Mouse (Mus musculus): Measurements from ENCODE around the gene Olfr104-ps. TPM values are rescaled to one million over a fixed set of nuclear protein-coding genes. Genes with fewer than 3 reads are reported as not detected.

Olfr104-ps gene
- polyA plus RNA-seq, 2 experiments = not detected

- WGBS = 78% methylated on average over 1 of the region's 1 CpGs
- DNase-seq (ENCODE audit: low spot score) = no peak
- H3K27ac ChIP-seq (replicated peaks; ENCODE audit: low read depth, low read length) = no peak within 1 kb of the TSS
- ATAC-seq (ENCODE audit: low FRiP score, low read depth) = no peak
- H3K27me3 ChIP-seq (ENCODE audit: control insufficient read depth, insufficient read depth, low read length) = no peaks in the 10 kb centered on the region
- no peaks in the 10 kb centered on the region for H3K9me3 ChIP-seq (ENCODE audit: control insufficient read depth, low read length)
- H3K4me2 ChIP-seq (replicated peaks; ENCODE audit: low read depth, low read length, severe bottlenecking) = no peak within 1 kb of the TSS
- TF ChIP-seq POLR2A (IDR thresholded peaks at IDR 0.05; ENCODE audit: borderline replicate concordance, extremely low read depth, insufficient read depth, insufficient read length) = no peak
- no peaks in the 10 kb centered on the region for H3K4me1 ChIP-seq (ENCODE audit: control insufficient read depth, insufficient read depth, low read length)
- no peaks in the 10 kb centered on the region for H3K36me3 ChIP-seq (ENCODE audit: control insufficient read depth, insufficient read depth, low read length)
- no peak within 1 kb of the TSS for H3K9ac ChIP-seq (ENCODE audit: low read depth, low read length, severe bottlenecking)
- no peak within 1 kb of the TSS for H3K4me3 ChIP-seq (replicated peaks; ENCODE audit: low read length)
Observed at GRCm38 (mm10) chr17:37390093-37390492, 30.7 kb downstream of the Olfr104-ps start, which contains the start of gene Olfr106-ps. Gene Olfr106-ps, plus strand, starts transcription at chr17:37390393.

DNA sequence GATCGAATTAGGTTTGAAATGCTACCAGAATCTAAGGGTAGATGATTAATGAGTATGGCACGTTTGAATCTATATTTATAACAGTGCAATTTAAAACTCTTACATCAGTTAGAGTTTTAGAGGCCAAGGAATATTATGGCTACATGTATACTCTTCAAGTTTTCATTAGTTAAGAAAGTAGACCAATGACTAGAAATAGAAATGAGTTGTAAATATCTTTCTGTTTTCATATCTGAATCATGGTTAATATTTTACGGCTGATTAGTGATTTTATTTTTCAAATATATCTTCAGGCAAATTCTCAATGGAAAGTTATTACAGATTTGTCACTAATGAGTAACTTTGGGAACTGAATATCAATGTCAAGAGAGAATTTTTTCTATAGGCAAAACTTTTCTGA, 39.5 kb downstream of the Olfr104-ps start, which contains the start of gene Olfr107:
Olfr107 (plus strand) TSS at position 301 of the 400 bp plus-strand sequence.
- DNase-seq (ENCODE audit: low spot score) = no peak
- Histone ChIP-seq H3K4me2 (replicated peaks; ENCODE audit: low read depth, low read length, severe bottlenecking) (no peak within 1 kb of the TSS), H3K4me1 (ENCODE audit: control insufficient read depth, insufficient read depth, low read length) (no peaks in the 10 kb centered on the region), H3K4me3 (replicated peaks; ENCODE audit: low read length) (no peak within 1 kb of the TSS), H3K9ac (ENCODE audit: low read depth, low read length, severe bottlenecking) (no peak within 1 kb of the TSS), H3K9me3 (ENCODE audit: control insufficient read depth, low read length) (no peaks in the 10 kb centered on the region), H3K27me3 (ENCODE audit: control insufficient read depth, insufficient read depth, low read length) (no peaks in the 10 kb centered on the region), H3K27ac (replicated peaks; ENCODE audit: low read depth, low read length) (no peak within 1 kb of the TSS), H3K36me3 (ENCODE audit: control insufficient read depth, insufficient read depth, low read length) (no peaks in the 10 kb centered on the region)
- no peak for ATAC-seq (ENCODE audit: low FRiP score, low read depth)
- no peak for TF ChIP-seq POLR2A (IDR thresholded peaks at IDR 0.05; ENCODE audit: borderline replicate concordance, extremely low read depth, insufficient read depth, insufficient read length)
- WGBS = 81% methylated on average over 3 of the region's 3 CpGs

DNA sequence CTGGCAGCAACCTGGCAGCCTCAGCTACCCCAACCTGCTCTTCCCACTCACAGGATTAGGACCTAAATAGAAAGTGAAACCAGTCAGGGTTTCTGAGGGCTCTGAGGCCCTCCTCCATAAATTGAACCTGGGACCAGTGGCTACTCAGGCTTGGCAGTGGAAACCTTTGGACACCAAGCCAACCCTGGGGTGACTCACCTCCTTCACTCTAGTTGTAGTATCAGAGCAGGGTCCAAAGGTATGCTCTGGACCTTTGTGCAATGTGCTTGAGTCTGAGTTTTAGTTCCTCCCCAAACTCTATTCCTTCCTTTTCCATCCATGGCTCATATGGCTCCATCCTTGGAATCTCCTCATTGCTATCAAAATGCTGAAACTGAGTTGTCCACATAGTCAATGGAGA, 54.0 kb downstream of the Olfr104-ps start:
- no peak for TF ChIP-seq POLR2A (IDR thresholded peaks at IDR 0.05; ENCODE audit: borderline replicate concordance, extremely low read depth, insufficient read depth, insufficient read length)
- no peaks in the 10 kb centered on the region for H3K4me1 ChIP-seq (ENCODE audit: control insufficient read depth, insufficient read depth, low read length)
- no peaks in the 10 kb centered on the region for H3K9me3 ChIP-seq (ENCODE audit: control insufficient read depth, low read length)
- no peak for ATAC-seq (ENCODE audit: low FRiP score, low read depth)
- no peaks in the 10 kb centered on the region for H3K36me3 ChIP-seq (ENCODE audit: control insufficient read depth, insufficient read depth, low read length)
- H3K4me2 ChIP-seq (replicated peaks; ENCODE audit: low read depth, low read length, severe bottlenecking) = no peak overlapping the region
- H3K9ac ChIP-seq (ENCODE audit: low read depth, low read length, severe bottlenecking) = no peak overlapping the region
- DNase-seq (ENCODE audit: low spot score) = no peak
- H3K4me3 ChIP-seq (replicated peaks; ENCODE audit: low read length) = no peak overlapping the region
- H3K27ac ChIP-seq (replicated peaks; ENCODE audit: low read depth, low read length) = no peak overlapping the region
- no peaks in the 10 kb centered on the region for H3K27me3 ChIP-seq (ENCODE audit: control insufficient read depth, insufficient read depth, low read length)

Other genes starting within 250 kb of the Olfr104-ps start
- gene Olfr92, start 239.5 kb upstream of the Olfr104-ps start, polyA plus RNA-seq (2012; rRNA removed) = not detected in 2 replicates
- not detected in 2 replicates for gene Olfr92, start 239.5 kb upstream of the Olfr104-ps start, polyA plus RNA-seq (2014; fragmentation: Nextera tagmentation; extraction: Ambion mirVana)
- not detected in 2 replicates for gene Olfr93, start 198.1 kb upstream of the Olfr104-ps start, polyA plus RNA-seq (2012; rRNA removed)
- not detected in 2 replicates for gene Olfr93, start 198.1 kb upstream of the Olfr104-ps start, polyA plus RNA-seq (2014; fragmentation: Nextera tagmentation; extraction: Ambion mirVana)
- gene Ubd, start 165.7 kb upstream of the Olfr104-ps start, polyA plus RNA-seq (2012; rRNA removed) = not detected in 2 replicates
- gene Ubd, start 165.7 kb upstream of the Olfr104-ps start, polyA plus RNA-seq (2014; fragmentation: Nextera tagmentation; extraction: Ambion mirVana) = not detected in 2 replicates
- not detected in 2 replicates for gene Olfr94, start 158.6 kb upstream of the Olfr104-ps start, polyA plus RNA-seq (2012; rRNA removed)
- gene Olfr94, start 158.6 kb upstream of the Olfr104-ps start, polyA plus RNA-seq (2014; fragmentation: Nextera tagmentation; extraction: Ambion mirVana) = not detected in 2 replicates
- not detected in 2 replicates for gene Olfr95, start 146.5 kb upstream of the Olfr104-ps start, polyA plus RNA-seq (2012; rRNA removed)
- not detected in 2 replicates for gene Olfr95, start 146.5 kb upstream of the Olfr104-ps start, polyA plus RNA-seq (2014; fragmentation: Nextera tagmentation; extraction: Ambion mirVana)
- gene Olfr96, start 139.4 kb upstream of the Olfr104-ps start, polyA plus RNA-seq (2012; rRNA removed) = not detected in 2 replicates
- not detected in 2 replicates for gene Olfr96, start 139.4 kb upstream of the Olfr104-ps start, polyA plus RNA-seq (2014; fragmentation: Nextera tagmentation; extraction: Ambion mirVana)
- gene Olfr97, start 122.3 kb upstream of the Olfr104-ps start, polyA plus RNA-seq (2012; rRNA removed) = not detected in 2 replicates
- not detected in 2 replicates for gene Olfr97, start 122.3 kb upstream of the Olfr104-ps start, polyA plus RNA-seq (2014; fragmentation: Nextera tagmentation; extraction: Ambion mirVana)
- gene Olfr98, start 95.8 kb upstream of the Olfr104-ps start, polyA plus RNA-seq (2012; rRNA removed) = not detected in 2 replicates
- gene Olfr98, start 95.8 kb upstream of the Olfr104-ps start, polyA plus RNA-seq (2014; fragmentation: Nextera tagmentation; extraction: Ambion mirVana) = not detected in 2 replicates
- gene H2-M3, start 89.4 kb upstream of the Olfr104-ps start, polyA plus RNA-seq (2012; rRNA removed) = 1.00 and 1.4 TPM in 2 replicates
- gene H2-M3, start 89.4 kb upstream of the Olfr104-ps start, polyA plus RNA-seq (2014; fragmentation: Nextera tagmentation; extraction: Ambion mirVana) = 1.3 and 2.6 TPM in 2 replicates
- gene Olfr99, start 76.1 kb upstream of the Olfr104-ps start, polyA plus RNA-seq (2012; rRNA removed) = not detected in 2 replicates
- not detected in 2 replicates for gene Olfr99, start 76.1 kb upstream of the Olfr104-ps start, polyA plus RNA-seq (2014; fragmentation: Nextera tagmentation; extraction: Ambion mirVana)
- not detected in 2 replicates for gene Olfr101, start 55.3 kb upstream of the Olfr104-ps start, polyA plus RNA-seq (2012; rRNA removed)
- not detected in 2 replicates for gene Olfr101, start 55.3 kb upstream of the Olfr104-ps start, polyA plus RNA-seq (2014; fragmentation: Nextera tagmentation; extraction: Ambion mirVana)
- not detected in 2 replicates for gene Olfr102, start 42.5 kb upstream of the Olfr104-ps start, polyA plus RNA-seq (2012; rRNA removed)
- gene Olfr102, start 42.5 kb upstream of the Olfr104-ps start, polyA plus RNA-seq (2014; fragmentation: Nextera tagmentation; extraction: Ambion mirVana) = not detected in 2 replicates
- gene Olfr103, start 19.9 kb upstream of the Olfr104-ps start, polyA plus RNA-seq (2012; rRNA removed) = not detected in 2 replicates
- gene Olfr103, start 19.9 kb upstream of the Olfr104-ps start, polyA plus RNA-seq (2014; fragmentation: Nextera tagmentation; extraction: Ambion mirVana) = not detected in 2 replicates
- not detected in 2 replicates for gene Olfr105-ps, start 19.5 kb downstream of the Olfr104-ps start, polyA plus RNA-seq (2012; rRNA removed)
- gene Olfr105-ps, start 19.5 kb downstream of the Olfr104-ps start, polyA plus RNA-seq (2014; fragmentation: Nextera tagmentation; extraction: Ambion mirVana) = not detected in 2 replicates
- gene Olfr106-ps, start 30.8 kb downstream of the Olfr104-ps start, polyA plus RNA-seq (2012; rRNA removed) = not detected in 2 replicates
- gene Olfr106-ps, start 30.8 kb downstream of the Olfr104-ps start, polyA plus RNA-seq (2014; fragmentation: Nextera tagmentation; extraction: Ambion mirVana) = not detected in 2 replicates
- gene Olfr107, start 39.6 kb downstream of the Olfr104-ps start, polyA plus RNA-seq (2012; rRNA removed) = not detected in 2 replicates
- not detected in 2 replicates for gene Olfr107, start 39.6 kb downstream of the Olfr104-ps start, polyA plus RNA-seq (2014; fragmentation: Nextera tagmentation; extraction: Ambion mirVana)
- gene Olfr108, start 85.9 kb downstream of the Olfr104-ps start, polyA plus RNA-seq (2012; rRNA removed) = not detected in 2 replicates
- not detected in 2 replicates for gene Olfr108, start 85.9 kb downstream of the Olfr104-ps start, polyA plus RNA-seq (2014; fragmentation: Nextera tagmentation; extraction: Ambion mirVana)
- not detected in 2 replicates for gene Olfr109, start 99.3 kb downstream of the Olfr104-ps start, polyA plus RNA-seq (2012; rRNA removed)
- not detected in 2 replicates for gene Olfr109, start 99.3 kb downstream of the Olfr104-ps start, polyA plus RNA-seq (2014; fragmentation: Nextera tagmentation; extraction: Ambion mirVana)
- gene H2-M2, start 124.0 kb downstream of the Olfr104-ps start, polyA plus RNA-seq (2012; rRNA removed) = 0.06 and 0.13 TPM in 2 replicates
- 0.21 TPM in 1 of 2 replicates, not detected in the other for gene H2-M2, start 124.0 kb downstream of the Olfr104-ps start, polyA plus RNA-seq (2014; fragmentation: Nextera tagmentation; extraction: Ambion mirVana)
- not detected in 2 replicates for gene Olfr110, start 132.9 kb downstream of the Olfr104-ps start, polyA plus RNA-seq (2012; rRNA removed)
- gene Olfr110, start 132.9 kb downstream of the Olfr104-ps start, polyA plus RNA-seq (2014; fragmentation: Nextera tagmentation; extraction: Ambion mirVana) = not detected in 2 replicates
- gene Olfr111, start 148.4 kb downstream of the Olfr104-ps start, polyA plus RNA-seq (2012; rRNA removed) = 0.09 and 0.28 TPM in 2 replicates
- gene Olfr111, start 148.4 kb downstream of the Olfr104-ps start, polyA plus RNA-seq (2014; fragmentation: Nextera tagmentation; extraction: Ambion mirVana) = not detected in 2 replicates
- not detected in 2 replicates for gene Olfr112, start 209.9 kb downstream of the Olfr104-ps start, polyA plus RNA-seq (2012; rRNA removed)
- gene Olfr112, start 209.9 kb downstream of the Olfr104-ps start, polyA plus RNA-seq (2014; fragmentation: Nextera tagmentation; extraction: Ambion mirVana) = not detected in 2 replicates
- not detected in 2 replicates for gene Olfr113, start 218.1 kb downstream of the Olfr104-ps start, polyA plus RNA-seq (2012; rRNA removed)
- not detected in 2 replicates for gene Olfr113, start 218.1 kb downstream of the Olfr104-ps start, polyA plus RNA-seq (2014; fragmentation: Nextera tagmentation; extraction: Ambion mirVana)
- gene Olfr114, start 233.2 kb downstream of the Olfr104-ps start, polyA plus RNA-seq (2012; rRNA removed) = not detected in 2 replicates
- not detected in 2 replicates for gene Olfr114, start 233.2 kb downstream of the Olfr104-ps start, polyA plus RNA-seq (2014; fragmentation: Nextera tagmentation; extraction: Ambion mirVana)

Data from limb, embryonic 14.5 days (tissue).